Mouse (Mus musculus) fibroblast of lung, adult 2 months (primary cell): ENCODE measurements around the gene Ppt1.

Experiments used
- DNase-seq: peaks from one replicate; pipeline ENCODE4 v3.0.0-alpha.2; 2011; ENCODE audit warnings: low read depth

Gene Ppt1

DNA sequence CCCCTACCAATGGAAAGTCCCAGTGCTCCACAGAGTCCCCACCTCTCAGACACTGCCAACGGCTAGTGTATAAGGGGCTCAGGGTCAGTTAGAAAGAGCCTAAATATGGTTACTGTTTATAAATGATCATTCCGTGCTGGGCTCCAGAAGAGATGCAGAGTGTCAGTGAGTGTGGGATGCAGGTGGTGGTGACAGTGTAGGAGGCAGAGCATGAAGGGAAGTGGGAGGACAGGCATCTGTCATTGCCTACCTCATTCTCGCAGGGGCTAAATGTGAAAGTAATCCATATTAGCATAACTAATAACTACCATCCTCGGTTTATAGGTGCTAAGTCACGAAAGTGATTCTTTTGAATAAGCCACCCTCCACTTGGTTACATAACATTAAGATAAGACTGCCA lies 34.7 kb downstream of the Ppt1 start:
- DNase-seq = no peak

- no peak for DNase-seq
Measured at GRCm38 (mm10) chr4:122871269-122871668, 35.2 kb downstream of the Ppt1 start.

- no peak for DNase-seq
Measured at GRCm38 (mm10) chr4:122871989-122872388, 35.9 kb downstream of the Ppt1 start.

- no peak for DNase-seq
Measured at GRCm38 (mm10) chr4:122873003-122873402, 37.0 kb downstream of the Ppt1 start.

DNA sequence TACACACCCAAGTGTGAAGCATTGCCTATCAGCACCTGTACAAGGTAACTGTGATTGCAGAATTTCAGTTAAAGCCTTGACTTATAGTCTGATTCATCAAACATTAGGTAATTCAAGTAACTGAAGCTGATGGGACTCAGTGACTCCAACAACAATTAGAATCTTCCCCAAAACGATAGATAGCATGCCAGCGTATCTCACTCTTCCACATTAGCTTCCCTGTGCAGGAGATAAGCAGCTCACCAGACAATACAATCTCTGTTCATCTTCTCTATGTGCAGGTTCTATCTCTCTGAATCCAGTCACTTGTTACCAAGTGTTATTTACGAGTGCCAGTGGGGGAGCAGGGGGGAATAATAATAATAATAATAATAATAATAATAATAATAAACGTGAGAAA lies 37.5 kb downstream of the Ppt1 start:
- DNase-seq = no peak

- no peak for DNase-seq
Measured at GRCm38 (mm10) chr4:122878333-122879070, 42.5 kb downstream of the Ppt1 start.

DNA sequence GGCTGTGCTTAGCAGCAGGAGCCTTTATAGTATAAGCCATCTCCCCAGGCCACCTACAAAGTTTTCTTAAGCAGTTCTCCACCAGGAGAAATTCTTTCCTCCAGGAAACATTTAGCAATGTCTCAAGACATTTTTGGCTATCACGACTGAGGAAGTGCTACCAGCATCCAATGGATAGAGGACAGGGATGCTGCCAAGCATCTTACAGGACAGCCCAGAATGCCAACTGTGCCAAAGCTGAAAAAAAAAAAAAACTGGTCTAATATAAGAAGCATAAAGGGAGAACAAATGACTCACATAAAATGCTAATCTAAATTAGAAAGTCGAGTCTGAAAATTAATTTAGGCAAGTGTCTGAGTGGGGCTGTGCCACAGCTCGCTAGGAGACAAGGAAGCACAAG lies 46.5 kb downstream of the Ppt1 start:
- no peak for DNase-seq

- no peak for DNase-seq
Measured at GRCm38 (mm10) chr4:122883294-122883693, 47.3 kb downstream of the Ppt1 start.

- DNase-seq = no peak
Measured at GRCm38 (mm10) chr4:122884051-122884450, 48.0 kb downstream of the Ppt1 start.

DNA sequence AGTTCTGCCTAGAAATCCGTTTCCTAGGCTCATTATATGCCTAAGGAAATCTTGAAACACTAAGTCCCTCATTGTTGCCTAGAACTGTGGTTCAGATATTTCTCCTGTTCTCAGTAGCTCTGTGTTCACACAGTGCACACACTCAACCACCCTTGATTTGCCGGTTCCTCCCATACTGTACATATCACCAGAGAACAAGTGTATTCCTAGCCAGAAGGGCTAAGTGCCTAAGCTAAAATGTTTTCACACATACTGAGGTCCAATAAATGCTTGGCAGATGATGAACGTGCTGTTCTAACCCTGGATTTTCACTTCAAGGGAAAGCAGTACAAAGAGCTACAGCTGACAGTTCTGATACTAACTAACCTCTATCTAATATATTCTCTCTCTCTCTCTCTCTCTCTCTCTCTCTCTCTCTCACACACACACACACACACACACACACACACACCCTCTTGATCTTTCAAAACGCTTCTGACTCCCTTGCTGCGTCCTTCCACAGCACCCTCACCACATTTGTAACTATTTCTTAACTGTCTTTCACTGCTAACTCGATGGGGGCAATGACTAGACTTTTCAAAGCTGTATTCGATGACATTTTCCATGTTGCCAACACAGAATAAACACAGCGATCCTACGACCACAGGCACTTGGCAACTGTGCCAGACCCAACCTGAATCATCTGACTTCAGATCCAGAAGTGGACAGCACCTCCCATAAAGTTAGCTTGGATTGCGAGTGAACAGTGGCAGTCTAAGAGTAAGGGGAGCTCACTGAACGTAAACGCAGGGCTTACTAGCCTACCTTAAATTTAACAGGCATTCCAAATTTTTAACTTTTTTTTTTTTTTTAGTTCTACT lies 48.7 kb downstream of the Ppt1 start:
- DNase-seq = peak; percentile 74

GRCm38 (mm10) chr4:122885768-122886578 lies 49.9 kb downstream of the Ppt1 start, which contains the start of gene Cap1:
Gene Cap1 (minus strand): TSS chr4:122886056.
- DNase-seq = peak; percentile 99

DNA sequence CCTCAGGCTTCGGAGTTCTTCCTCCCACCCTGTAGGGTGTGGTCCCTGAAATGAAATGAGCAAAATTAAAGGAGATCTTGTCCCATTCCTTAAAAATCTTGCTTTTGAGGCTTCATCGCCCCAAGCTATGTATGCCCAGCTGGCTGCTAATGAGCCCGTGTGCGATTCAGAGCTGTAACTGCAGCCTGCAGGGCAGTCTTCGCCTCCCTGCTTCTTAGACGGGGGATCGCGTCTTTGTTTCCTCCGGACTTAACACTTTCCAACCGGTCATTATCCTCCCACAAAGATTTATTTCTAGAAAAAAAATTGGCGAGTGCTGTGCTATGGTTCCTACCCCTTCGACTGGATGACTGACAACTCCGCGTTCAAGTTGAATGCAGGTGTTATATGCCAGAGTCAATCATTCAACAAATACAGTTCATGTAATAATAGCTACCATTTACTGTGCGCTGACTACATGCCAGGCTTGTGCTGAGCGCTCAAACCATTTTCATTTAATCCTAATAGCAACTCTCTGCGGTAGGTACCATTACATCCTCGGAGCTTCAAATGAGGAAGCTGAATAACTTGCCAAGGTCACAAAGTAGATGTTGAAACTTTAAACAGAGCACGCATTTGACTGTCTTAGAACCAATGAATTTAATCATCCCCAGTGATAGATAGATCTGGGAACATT lies 50.7 kb downstream of the Ppt1 start:
- no peak for DNase-seq

DNA sequence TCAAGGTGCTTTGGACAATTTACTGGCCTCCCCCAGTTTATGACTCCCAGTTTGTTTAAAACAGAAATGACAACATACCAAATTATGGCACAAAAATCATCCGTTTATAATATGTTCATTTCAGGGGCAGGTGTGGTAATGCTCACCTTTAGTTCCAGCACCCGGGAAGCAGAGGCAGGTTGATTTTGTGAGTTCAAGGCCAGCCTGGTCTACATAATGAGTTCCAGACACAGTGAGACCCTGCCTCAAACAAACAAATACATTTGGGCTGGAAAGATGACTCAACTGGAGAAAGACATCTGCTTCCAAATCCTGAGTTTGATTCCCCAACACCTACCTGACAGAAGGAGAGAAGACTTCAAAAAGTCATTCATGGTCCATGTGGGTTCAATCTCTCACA lies 51.3 kb downstream of the Ppt1 start:
- DNase-seq = no peak

DNA sequence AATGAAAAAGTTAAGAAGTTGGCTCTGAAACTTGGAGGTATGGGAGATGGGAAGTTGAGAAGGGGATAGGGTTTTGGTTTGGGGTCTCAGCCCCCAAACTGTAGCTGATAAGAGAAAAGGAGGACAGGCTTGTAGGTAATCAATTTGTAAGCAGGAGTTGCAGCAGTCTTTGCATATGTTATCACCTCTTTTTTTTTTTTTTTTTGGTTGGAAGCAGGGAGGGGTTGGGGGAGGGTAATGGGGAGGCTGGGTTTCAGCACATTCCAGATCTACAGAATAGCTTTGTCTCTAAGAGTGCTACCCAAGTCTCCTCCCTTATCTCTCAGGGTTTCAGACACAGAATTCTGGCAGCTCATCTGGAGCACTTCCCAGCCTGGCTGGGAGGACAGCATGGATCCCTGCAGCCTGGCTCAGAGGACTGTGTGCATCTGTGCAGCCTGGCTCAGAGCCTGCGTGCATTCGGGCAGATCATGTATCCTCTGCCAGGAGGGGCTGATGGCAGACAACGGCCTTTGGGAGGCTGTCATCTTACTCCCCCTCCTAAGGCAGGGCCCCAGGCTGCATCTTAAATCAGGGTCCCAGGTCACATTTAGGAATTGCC lies 54.9 kb downstream of the Ppt1 start:
- DNase-seq = no peak

- no peak for DNase-seq
Measured at GRCm38 (mm10) chr4:122891597-122891996, 55.6 kb downstream of the Ppt1 start.

DNA sequence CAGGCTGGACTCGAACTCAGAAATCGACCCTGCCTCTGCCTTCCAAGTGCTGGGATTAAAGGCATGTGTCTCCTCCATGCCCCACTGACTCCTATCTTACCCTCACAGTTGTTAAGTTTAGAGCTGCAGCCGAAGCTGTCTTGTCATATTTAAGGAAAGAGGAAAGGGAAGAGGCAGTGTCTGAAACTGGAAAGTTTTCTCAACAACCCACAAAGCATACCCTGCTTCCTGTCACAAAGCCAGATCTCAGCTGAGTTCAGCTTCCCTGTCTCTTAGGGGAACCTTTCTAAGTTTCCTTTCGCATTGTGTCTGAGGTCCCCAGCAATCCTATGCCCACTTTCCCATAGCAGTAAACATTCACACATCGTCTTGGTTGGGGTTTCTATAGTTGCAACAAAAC lies 56.1 kb downstream of the Ppt1 start:
- no peak for DNase-seq

- no peak for DNase-seq
Measured at GRCm38 (mm10) chr4:122897750-122898149, 61.7 kb downstream of the Ppt1 start.

GRCm38 (mm10) chr4:122898313-122898712 lies 62.3 kb downstream of the Ppt1 start:
- DNase-seq = no peak

DNA sequence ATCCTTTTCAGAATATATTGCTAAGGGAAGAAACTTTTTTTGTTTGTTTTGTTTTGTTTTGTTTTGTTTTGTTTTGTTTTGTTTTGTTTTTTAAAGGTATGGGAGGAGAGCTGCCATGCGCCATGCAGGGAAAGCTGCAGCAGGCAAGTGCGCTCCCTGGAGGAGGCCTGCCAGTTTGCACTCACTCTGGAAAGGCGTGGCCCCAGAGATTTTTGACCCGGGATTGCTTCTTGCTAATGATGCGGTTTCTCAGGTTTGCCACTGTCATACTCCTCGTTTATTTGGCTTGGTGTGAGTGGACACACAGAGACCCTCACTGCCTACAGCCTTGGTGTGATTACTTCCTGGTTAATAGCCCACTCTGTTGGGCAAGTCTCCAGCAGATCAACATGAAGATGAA lies 66.1 kb downstream of the Ppt1 start:
- no peak for DNase-seq

- no peak for DNase-seq
Measured at GRCm38 (mm10) chr4:122903709-122904108, 67.7 kb downstream of the Ppt1 start.

GRCm38 (mm10) chr4:122905359-122905758 lies 69.3 kb downstream of the Ppt1 start:
- no peak for DNase-seq
